Mouse (Mus musculus): ENCODE results near the gene Ngp. TPM values are rescaled to one million over a fixed set of nuclear protein-coding genes. Genes with fewer than 3 reads are reported as not detected.

Gene Ngp
- polyA plus RNA-seq, 1 experiment from 2014 or later: 4.2 TPM

DNA sequence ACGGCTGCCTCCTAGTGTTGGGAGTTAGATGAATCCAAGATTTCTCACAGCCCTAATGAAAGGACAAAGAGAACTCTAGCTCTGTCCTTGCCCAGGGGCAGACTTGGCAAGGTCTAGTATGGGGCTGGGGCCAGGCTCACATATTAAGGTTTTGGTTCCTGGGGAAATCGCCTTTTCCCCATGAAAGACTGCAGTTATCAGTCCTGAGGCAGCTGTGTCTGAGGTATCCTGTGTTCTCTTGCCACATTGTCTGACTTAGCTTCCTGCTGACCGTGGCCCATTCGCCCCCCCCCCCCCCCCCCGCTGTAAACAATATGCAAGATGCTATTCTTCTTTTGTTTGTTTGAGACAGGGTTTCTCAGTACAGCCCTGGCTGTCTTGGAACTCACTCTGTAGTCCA, 20.5 kb downstream of the Ngp start:
- ATAC-seq (ENCODE audit: insufficient number of reproducible peaks, low FRiP score, low TSS enrichment, low read depth): no peak
- Histone ChIP-seq H3K4me1 (no peaks in the 10 kb centered on the region), H3K27me3 (no peaks in the 10 kb centered on the region), H3K36me3 (peaks cover 45% of the 10 kb centered on the region), H3K4me3 (no peak overlapping the region), H3K27ac (no peak overlapping the region), H3K9ac (no peak overlapping the region), H3K9me3 (no peaks in the 10 kb centered on the region), H3K4me2 (no peak overlapping the region)
- WGBS: 47% methylated on average over 5 of the region's 5 CpGs

DNA sequence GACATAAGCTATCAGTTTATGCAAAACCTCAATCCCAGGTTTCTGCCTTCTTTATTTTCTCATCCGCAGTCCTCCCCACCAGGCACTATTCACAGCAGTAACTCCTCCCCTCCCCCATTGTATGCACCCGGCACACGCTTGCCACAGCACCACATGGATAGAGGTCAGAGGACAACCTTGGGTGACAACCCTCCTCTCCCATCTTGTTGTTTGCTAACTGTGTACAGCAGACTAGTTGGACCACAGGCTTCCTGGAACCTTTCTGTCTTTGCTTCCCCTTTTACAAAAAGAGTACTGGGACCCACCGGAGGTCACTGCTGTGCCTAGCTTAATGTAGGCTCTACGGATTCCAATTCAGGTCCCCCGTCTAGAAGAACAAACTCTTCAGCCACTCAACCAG, 21.0 kb downstream of the Ngp start:
- 89% methylated on average over 6 of the region's 6 CpGs for WGBS
- Histone ChIP-seq H3K4me2 (no peak overlapping the region), H3K27me3 (no peaks in the 10 kb centered on the region), H3K4me3 (no peak overlapping the region), H3K36me3 (peaks cover 40% of the 10 kb centered on the region), H3K9me3 (no peaks in the 10 kb centered on the region), H3K9ac (no peak overlapping the region), H3K4me1 (no peaks in the 10 kb centered on the region), H3K27ac (no peak overlapping the region)
- no peak for ATAC-seq (ENCODE audit: insufficient number of reproducible peaks, low FRiP score, low TSS enrichment, low read depth)

DNA sequence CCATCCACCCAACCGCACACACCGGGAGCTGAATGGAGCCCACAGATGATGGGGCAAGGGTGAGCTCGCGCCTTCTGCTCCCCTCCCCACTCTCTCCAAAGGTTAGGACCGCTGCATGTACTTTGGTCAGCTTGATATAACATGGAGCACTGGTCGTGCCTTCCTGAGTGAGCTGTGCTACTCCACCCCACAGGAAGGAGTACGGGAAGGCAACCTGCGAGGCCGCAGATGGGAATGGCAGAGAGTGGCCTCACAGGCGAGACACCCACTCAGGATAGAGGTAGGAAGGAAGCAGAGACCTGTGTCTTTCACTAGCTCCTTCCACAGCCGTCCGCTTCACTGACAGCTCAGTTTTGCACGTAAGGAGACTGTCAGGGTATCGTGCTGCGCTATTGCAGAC, 28.8 kb downstream of the Ngp start:
- peaks cover 27% of the 10 kb centered on the region for H3K36me3 ChIP-seq
- H3K4me3 ChIP-seq: no peak overlapping the region
- H3K9me3 ChIP-seq: no peaks in the 10 kb centered on the region
- peaks cover 4% of the 10 kb centered on the region for H3K4me1 ChIP-seq
- ATAC-seq (ENCODE audit: insufficient number of reproducible peaks, low FRiP score, low TSS enrichment, low read depth): no peak
- H3K9ac ChIP-seq: no peak overlapping the region
- H3K27ac ChIP-seq: no peak overlapping the region
- H3K4me2 ChIP-seq: no peak overlapping the region
- 84% methylated on average over 15 of the region's 15 CpGs for WGBS
- no peaks in the 10 kb centered on the region for H3K27me3 ChIP-seq

DNA sequence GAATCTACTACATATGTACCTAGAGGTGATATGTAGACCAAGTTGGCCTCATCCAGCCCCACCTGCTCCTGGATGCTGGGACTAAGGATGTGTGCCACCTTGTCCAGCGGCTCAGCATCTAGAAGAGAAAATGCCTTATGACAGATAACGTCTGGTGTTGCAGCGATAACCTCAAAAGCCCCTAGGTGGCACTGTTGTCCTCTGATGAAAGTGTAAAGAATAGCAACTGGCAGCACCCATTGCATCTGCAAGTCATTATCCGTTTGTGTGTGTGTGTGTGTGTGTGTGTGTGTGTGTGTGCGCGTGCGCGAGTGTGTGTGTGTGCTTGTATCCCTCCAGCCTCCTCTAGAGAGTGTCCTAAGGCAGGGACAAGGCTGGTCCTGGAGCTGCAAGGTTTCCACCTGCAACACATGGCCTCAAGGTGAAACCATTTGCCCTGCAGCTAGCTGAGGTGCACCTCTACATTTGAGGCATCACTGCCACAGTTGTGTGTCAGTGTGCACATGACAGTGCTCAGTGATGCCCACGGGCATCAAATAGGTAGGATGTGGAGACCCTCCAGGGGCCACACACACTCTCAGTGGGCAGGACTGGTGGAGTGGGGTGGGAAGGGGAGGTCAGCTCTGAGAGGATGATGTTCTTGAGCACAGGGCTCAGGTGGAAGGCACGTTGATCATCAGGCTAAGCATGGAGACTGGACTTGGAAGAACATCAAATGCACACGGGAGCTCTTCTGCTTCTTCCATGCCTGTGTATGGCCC, 29.5 kb downstream of the Ngp start:
- Histone ChIP-seq H3K4me1 (peaks cover 4% of the 10 kb centered on the region), H3K36me3 (peaks cover 27% of the 10 kb centered on the region), H3K9me3 (no peaks in the 10 kb centered on the region), H3K9ac (no peak overlapping the region), H3K4me2 (no peak overlapping the region), H3K4me3 (no peak overlapping the region), H3K27me3 (no peaks in the 10 kb centered on the region), H3K27ac (no peak overlapping the region)
- WGBS: 22% methylated on average over 11 of the region's 11 CpGs
- ATAC-seq (ENCODE audit: insufficient number of reproducible peaks, low FRiP score, low TSS enrichment, low read depth): peak; percentile 86

DNA sequence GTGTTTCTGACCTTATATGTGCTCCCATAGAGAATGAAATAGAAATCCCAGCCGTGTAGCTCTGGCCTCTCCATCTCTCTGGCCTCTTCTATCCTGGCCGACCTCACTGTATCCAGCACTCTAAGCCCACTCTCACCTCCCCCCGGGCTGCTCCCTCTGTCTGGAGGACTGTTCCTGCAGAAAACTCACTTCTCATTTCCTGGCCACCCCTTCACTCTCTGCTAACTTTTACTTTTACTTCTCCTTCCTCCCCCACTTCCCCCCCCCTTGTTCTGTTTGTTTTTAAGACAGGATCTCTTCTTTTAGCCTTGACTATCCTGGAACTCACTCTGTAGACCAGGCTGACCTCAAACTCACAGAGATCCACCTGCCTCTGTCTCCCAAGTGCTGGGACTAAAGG, 33.0 kb downstream of the Ngp start:
- Histone ChIP-seq H3K9ac (no peak overlapping the region), H3K4me2 (no peak overlapping the region), H3K27ac (no peak overlapping the region), H3K27me3 (no peaks in the 10 kb centered on the region), H3K4me1 (peaks cover 4% of the 10 kb centered on the region), H3K36me3 (peaks cover 29% of the 10 kb centered on the region), H3K9me3 (no peaks in the 10 kb centered on the region), H3K4me3 (no peak overlapping the region)
- 75% methylated on average over 3 of the region's 3 CpGs for WGBS
- no peak for ATAC-seq (ENCODE audit: insufficient number of reproducible peaks, low FRiP score, low TSS enrichment, low read depth)

DNA sequence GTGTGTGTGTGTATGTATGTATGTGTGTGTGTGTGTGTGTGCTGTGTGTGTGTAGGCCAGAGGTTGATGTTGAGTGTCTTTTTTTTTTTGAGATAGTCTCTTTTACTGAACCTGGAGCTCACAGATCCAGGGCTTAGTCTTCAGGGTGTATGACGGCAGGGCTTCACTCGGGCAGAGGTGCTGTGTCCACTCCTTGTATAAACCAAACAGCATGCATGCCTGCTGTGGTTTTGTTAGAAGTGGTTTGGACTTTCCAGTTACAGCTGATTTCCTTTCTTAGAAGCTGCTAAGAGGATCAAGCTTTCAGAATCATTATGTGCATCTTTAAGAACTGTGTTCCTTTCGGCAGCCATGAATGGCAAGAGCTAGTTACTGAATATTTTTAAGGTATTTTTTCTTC, 38.4 kb downstream of the Ngp start:
- Histone ChIP-seq H3K9ac (no peak overlapping the region), H3K36me3 (peaks cover 8% of the 10 kb centered on the region; the same call in 1 of the 2 replicates), H3K4me3 (no peak overlapping the region), H3K9me3 (no peaks in the 10 kb centered on the region), H3K27me3 (no peaks in the 10 kb centered on the region), H3K27ac (no peak overlapping the region), H3K4me1 (no peaks in the 10 kb centered on the region), H3K4me2 (no peak overlapping the region)
- ATAC-seq (ENCODE audit: insufficient number of reproducible peaks, low FRiP score, low TSS enrichment, low read depth): no peak
- 74% methylated on average over 3 of the region's 3 CpGs for WGBS

DNA sequence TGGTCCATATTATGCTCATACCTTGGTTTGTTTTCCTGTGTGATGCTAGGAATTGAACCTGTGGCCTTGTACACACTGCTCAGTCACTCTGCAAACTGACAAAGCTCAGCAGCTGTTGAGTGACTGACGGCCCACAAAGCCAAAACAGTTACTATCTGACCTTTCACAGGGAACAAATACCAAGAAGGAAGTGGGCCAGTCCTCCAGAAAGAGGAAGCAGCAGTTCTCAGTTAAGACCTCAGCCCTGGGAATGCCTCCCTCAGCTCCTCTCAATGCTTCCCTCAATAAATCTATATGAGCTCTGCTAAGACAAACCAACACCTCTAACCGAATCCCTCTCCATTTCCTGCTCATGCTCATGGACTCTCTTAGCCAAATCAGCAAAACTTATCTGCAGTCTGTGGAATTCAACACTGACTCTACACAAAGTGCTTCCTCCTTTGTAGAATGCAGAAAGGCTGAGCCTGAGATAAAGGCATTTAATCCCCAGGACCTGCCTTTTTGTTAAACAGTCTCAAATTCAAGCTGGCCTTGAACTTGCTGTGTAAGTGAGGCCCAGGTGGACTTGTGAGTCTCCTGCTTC, 39.7 kb downstream of the Ngp start:
- no peaks in the 10 kb centered on the region for H3K27me3 ChIP-seq
- H3K4me1 ChIP-seq: no peaks in the 10 kb centered on the region
- H3K4me3 ChIP-seq: no peak overlapping the region
- no peak overlapping the region for H3K27ac ChIP-seq
- WGBS: 68% methylated on average over 2 of the region's 2 CpGs
- ATAC-seq (ENCODE audit: insufficient number of reproducible peaks, low FRiP score, low TSS enrichment, low read depth): no peak
- no peak overlapping the region for H3K4me2 ChIP-seq
- peaks cover 11% of the 10 kb centered on the region; the same call in 1 of the 2 replicates for H3K36me3 ChIP-seq
- H3K9ac ChIP-seq: no peak overlapping the region
- no peaks in the 10 kb centered on the region for H3K9me3 ChIP-seq

DNA sequence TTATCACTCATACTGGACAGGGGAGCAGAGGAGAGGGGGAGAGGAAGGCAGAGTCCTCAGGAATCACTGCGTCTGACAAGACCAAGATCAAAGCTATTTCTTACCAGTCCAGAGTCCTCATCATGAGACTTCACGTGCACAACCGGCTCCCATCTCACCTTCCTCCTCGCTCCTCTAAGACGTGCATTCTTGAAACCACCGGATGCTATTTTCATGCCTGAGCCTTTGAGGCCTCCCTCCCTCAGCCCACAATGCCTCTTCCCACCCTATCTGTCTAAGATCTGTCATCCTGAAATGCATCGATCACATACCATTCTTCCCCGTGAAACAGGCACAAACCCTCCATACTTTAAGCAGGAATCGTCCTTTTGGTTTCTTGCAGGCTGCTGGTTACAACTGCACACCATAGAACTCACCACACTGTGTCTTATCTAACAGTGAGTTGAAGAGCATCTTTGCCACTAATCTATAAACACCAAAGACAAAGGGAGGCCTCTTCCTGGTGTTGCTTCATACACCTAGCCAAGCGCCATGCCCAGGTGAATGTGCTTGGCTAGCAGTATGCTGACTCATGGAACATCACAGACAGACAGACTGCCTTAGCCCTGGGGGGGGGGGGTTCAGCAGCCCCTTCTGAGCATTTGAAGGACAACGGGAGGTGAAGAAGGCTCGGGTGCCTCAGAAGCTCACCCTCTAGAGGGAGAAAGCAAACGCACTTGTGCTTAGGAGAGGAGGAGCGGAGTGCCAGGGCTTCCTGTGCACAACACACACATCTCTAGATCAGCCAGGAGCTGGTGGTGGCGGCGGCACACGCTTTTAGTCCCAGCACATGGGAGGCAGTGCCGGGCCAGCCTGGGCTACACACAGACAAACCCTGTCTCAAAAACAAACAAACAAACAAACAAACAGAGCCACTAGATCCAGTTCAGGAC, 41.6 kb downstream of the Ngp start:
- H3K27ac ChIP-seq: no peak overlapping the region
- no peaks in the 10 kb centered on the region for H3K27me3 ChIP-seq
- H3K4me3 ChIP-seq: no peak overlapping the region
- no peak for ATAC-seq (ENCODE audit: insufficient number of reproducible peaks, low FRiP score, low TSS enrichment, low read depth)
- WGBS: 85% methylated on average over 18 of the region's 18 CpGs
- no peaks in the 10 kb centered on the region for H3K4me1 ChIP-seq
- 0 out of 2 replicates have a peak, but pooled peaks cover 5% of the 10 kb centered on the region for H3K36me3 ChIP-seq
- no peaks in the 10 kb centered on the region for H3K9me3 ChIP-seq
- H3K9ac ChIP-seq: no peak overlapping the region
- H3K4me2 ChIP-seq: no peak overlapping the region

DNA sequence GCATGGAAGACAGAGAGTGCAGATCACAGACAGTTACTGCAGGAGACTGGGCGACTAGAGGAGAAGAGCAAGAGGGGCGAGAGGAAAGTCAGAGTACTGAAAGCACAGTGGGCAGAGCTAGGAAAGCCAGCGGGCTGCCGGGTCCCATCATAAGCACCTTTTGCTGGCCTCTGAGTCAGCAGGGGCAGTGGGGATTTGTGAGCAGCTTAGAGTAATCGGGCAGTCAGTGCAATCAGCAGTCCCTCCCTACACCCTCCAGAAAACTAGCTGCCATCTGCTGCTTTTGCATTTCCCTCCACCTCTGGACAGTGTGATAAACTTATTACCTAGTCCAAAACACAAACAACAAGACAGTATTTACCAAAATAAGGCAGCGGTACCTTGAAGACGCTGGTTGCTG, 42.8 kb downstream of the Ngp start:
- H3K9ac ChIP-seq: no peak overlapping the region
- H3K4me3 ChIP-seq: no peak overlapping the region
- WGBS: 69% methylated on average over 7 of the region's 7 CpGs
- ATAC-seq (ENCODE audit: insufficient number of reproducible peaks, low FRiP score, low TSS enrichment, low read depth): no peak
- no peaks in the 10 kb centered on the region for H3K27me3 ChIP-seq
- H3K27ac ChIP-seq: no peak overlapping the region
- H3K9me3 ChIP-seq: no peaks in the 10 kb centered on the region
- H3K36me3 ChIP-seq: 0 out of 2 replicates have a peak, but pooled peaks cover 3% of the 10 kb centered on the region
- no peaks in the 10 kb centered on the region for H3K4me1 ChIP-seq
- no peak overlapping the region for H3K4me2 ChIP-seq

DNA sequence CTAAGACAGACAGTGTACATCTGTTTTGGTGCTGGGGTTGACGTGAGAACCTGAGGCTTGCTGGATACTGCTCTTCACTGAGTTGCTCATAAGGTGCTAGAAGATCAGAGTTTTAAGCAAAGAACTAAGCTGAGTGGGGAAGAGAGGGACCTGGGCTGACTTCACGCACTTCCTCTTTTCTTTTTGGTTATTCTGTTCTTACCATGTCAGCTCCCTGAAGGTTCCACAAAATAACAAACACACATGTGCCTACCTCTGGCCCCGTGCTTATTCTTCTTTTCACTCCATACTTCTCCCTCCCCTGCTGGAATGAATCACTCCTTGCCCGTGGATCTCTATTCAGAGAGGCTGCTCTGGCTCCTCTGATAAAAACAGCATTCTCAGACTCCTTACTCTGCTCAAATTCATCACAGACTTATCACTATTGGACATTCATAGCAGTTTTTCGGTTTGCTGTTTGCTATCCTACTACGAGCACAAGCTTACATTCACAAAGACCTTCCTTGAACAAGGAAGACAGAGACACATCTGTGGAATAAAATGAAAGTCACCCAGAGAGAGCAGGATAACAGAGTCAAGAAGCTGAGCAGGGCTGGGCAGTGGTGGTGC, 44.5 kb downstream of the Ngp start:
- Histone ChIP-seq H3K4me1 (no peaks in the 10 kb centered on the region), H3K4me2 (no peak overlapping the region), H3K4me3 (no peak overlapping the region), H3K27me3 (no peaks in the 10 kb centered on the region), H3K27ac (no peak overlapping the region), H3K36me3 (0 out of 2 replicates have a peak, but pooled peaks cover 2% of the 10 kb centered on the region), H3K9ac (no peak overlapping the region), H3K9me3 (no peaks in the 10 kb centered on the region)
- ATAC-seq (ENCODE audit: insufficient number of reproducible peaks, low FRiP score, low TSS enrichment, low read depth): no peak
- WGBS: 93% methylated on average over 6 of the region's 6 CpGs

DNA sequence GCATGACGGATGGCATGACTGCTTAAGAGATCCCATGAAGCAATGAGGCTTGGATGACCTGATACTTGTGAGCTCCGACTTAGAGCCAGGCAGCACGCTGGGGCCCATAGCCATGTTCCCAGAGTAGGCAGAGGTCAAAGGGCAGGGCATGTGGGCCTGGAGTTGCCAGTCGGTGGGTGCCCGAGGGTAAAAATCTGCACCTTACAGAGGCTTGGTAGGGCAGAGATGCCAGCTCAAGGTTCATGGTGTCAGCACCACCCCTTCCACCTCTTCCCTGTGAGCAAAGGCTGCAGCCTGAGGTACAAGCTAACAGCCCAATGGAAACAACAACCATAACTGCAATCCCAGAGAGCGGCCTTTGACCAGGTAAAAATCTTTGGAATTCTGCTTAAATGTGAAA, 45.8 kb downstream of the Ngp start:
- Histone ChIP-seq H3K9me3 (no peaks in the 10 kb centered on the region), H3K9ac (no peak overlapping the region), H3K4me2 (no peak overlapping the region), H3K36me3 (0 out of 2 replicates have a peak, but pooled peaks cover 2% of the 10 kb centered on the region), H3K4me1 (no peaks in the 10 kb centered on the region), H3K27ac (no peak overlapping the region), H3K4me3 (no peak overlapping the region), H3K27me3 (no peaks in the 10 kb centered on the region)
- no peak for ATAC-seq (ENCODE audit: insufficient number of reproducible peaks, low FRiP score, low TSS enrichment, low read depth)
- WGBS: 93% methylated on average over 6 of the region's 6 CpGs

All from limb, embryonic 15.5 days (tissue).